Mouse (Mus musculus): ENCODE results near the gene Prkca.

GRCm38 (mm10) chr11:108148491-108148890 is 195.2 kb downstream of the Prkca start:
- TF ChIP-seq POLR2A (IDR thresholded peaks at IDR 0.05; ENCODE audit: borderline replicate concordance, insufficient read depth, low read length) = no peak
- TF ChIP-seq CTCF (IDR thresholded peaks at IDR 0.05; ENCODE audit: borderline replicate concordance, insufficient read depth, low read depth, low read length) = no peak

Measured in cerebellum, adult 2 months (tissue).